Mouse (Mus musculus): Measurements from ENCODE around the gene Stac3. TPM values are rescaled to one million over a fixed set of nuclear protein-coding genes. Genes with fewer than 3 reads are reported as not detected.

Stac3 gene
- polyA plus RNA-seq, 1 experiment from 2014 or later = 2.4 TPM

DNA sequence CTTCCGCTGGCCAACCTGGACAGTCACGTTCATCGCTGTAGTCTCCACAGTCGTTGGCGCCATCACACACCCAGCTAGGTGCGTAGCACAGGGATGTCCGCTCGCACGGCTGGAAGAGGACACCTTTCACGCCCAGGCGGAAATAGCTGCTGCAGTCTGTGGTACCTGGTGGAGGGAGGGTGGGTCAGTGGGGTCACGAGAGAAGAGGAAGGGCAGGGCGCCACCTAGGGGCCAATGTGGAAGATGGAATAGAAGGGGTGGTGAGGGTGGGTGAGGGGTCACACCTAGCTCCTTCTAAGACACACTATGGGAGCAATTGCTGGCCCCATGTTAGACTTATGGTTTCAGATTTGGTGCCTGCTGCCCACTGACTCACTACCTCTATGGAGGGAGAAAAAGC lies 55.9 kb downstream of the Stac3 start:
- Histone ChIP-seq H3K4me2 (no peak overlapping the region), H3K4me1 (no peaks in the 10 kb centered on the region), H3K36me3 (replicated peaks) (peaks cover 95% of the 10 kb centered on the region), H3K9me3 (no peaks in the 10 kb centered on the region), H3K9ac (no peak overlapping the region), H3K4me3 (no peak overlapping the region), H3K27ac (no peak overlapping the region), H3K27me3 (replicated peaks) (no peaks in the 10 kb centered on the region)
- ATAC-seq (replicated peaks) = no peak
- WGBS = 90% methylated on average over 13 of the region's 13 CpGs

Other genes with a start within 250 kb of the Stac3 start
- 99.0 and 103 TPM in 2 replicates for gene Kif5a, start 238.3 kb upstream of the Stac3 start, polyA plus RNA-seq (2015; fragmentation: Nextera tagmentation; extraction: Ambion mirVana)
- 355 and 362 TPM in 2 replicates for gene Dctn2, start 235.3 kb upstream of the Stac3 start, polyA plus RNA-seq (2015; fragmentation: Nextera tagmentation; extraction: Ambion mirVana)
- gene Mbd6, start 212.7 kb upstream of the Stac3 start, polyA plus RNA-seq (2015; fragmentation: Nextera tagmentation; extraction: Ambion mirVana) = 16.2 and 18.8 TPM in 2 replicates
- 121 and 123 TPM in 2 replicates for gene Mars, start 189.9 kb upstream of the Stac3 start, polyA plus RNA-seq (2015; fragmentation: Nextera tagmentation; extraction: Ambion mirVana)
- gene Arhgap9, start 179.7 kb upstream of the Stac3 start, polyA plus RNA-seq (2015; fragmentation: Nextera tagmentation; extraction: Ambion mirVana) = 0.87 and 0.99 TPM in 2 replicates
- 1.1 and 1.5 TPM in 2 replicates for gene Gli1, start 159.7 kb upstream of the Stac3 start, polyA plus RNA-seq (2015; fragmentation: Nextera tagmentation; extraction: Ambion mirVana)
- 0.04 and 0.06 TPM in 2 replicates for gene Inhbe, start 147.3 kb upstream of the Stac3 start, polyA plus RNA-seq (2015; fragmentation: Nextera tagmentation; extraction: Ambion mirVana)
- not detected in 2 replicates for gene Inhbc, start 131.3 kb upstream of the Stac3 start, polyA plus RNA-seq (2015; fragmentation: Nextera tagmentation; extraction: Ambion mirVana)
- gene R3hdm2, start 121.4 kb upstream of the Stac3 start, polyA plus RNA-seq (2015; fragmentation: Nextera tagmentation; extraction: Ambion mirVana) = 39.7 and 43.6 TPM in 2 replicates
- 22.1 and 23.1 TPM in 2 replicates for gene Ndufa4l2, start 13.3 kb downstream of the Stac3 start, polyA plus RNA-seq (2015; fragmentation: Nextera tagmentation; extraction: Ambion mirVana)
- 49.4 and 50.7 TPM in 2 replicates for gene Shmt2, start 20.8 kb downstream of the Stac3 start, polyA plus RNA-seq (2015; fragmentation: Nextera tagmentation; extraction: Ambion mirVana)
- 93.7 and 114 TPM in 2 replicates for gene Nxph4, start 32.9 kb downstream of the Stac3 start, polyA plus RNA-seq (2015; fragmentation: Nextera tagmentation; extraction: Ambion mirVana)
- 117 and 119 TPM in 2 replicates for gene Lrp1, start 119.5 kb downstream of the Stac3 start, polyA plus RNA-seq (2015; fragmentation: Nextera tagmentation; extraction: Ambion mirVana)
- 5.8 and 5.9 TPM in 2 replicates for gene Stat6, start 141.3 kb downstream of the Stac3 start, polyA plus RNA-seq (2015; fragmentation: Nextera tagmentation; extraction: Ambion mirVana)
- 3.3 and 3.7 TPM in 2 replicates for gene Nemp1, start 165.2 kb downstream of the Stac3 start, polyA plus RNA-seq (2015; fragmentation: Nextera tagmentation; extraction: Ambion mirVana)
- gene Nab2, start 166.9 kb downstream of the Stac3 start, polyA plus RNA-seq (2015; fragmentation: Nextera tagmentation; extraction: Ambion mirVana) = 1.9 and 2.6 TPM in 2 replicates
- 0.25 and 0.46 TPM in 2 replicates for gene Myo1a, start 203.5 kb downstream of the Stac3 start, polyA plus RNA-seq (2015; fragmentation: Nextera tagmentation; extraction: Ambion mirVana)
- 0.36 TPM in 1 of 2 replicates, not detected in the other for gene Tac2, start 222.8 kb downstream of the Stac3 start, polyA plus RNA-seq (2015; fragmentation: Nextera tagmentation; extraction: Ambion mirVana)
- 4.0 and 4.2 TPM in 2 replicates for gene Zbtb39, start 237.9 kb downstream of the Stac3 start, polyA plus RNA-seq (2015; fragmentation: Nextera tagmentation; extraction: Ambion mirVana)